Mouse (Mus musculus): ENCODE data around the gene Olfr1298. TPM values are rescaled to one million over a fixed set of nuclear protein-coding genes. Genes with fewer than 3 reads are reported as not detected.

The Olfr1298 gene
- not detected for total RNA-seq (2021)
- long read RNA-seq, experiment 1 = 0 reads
- long read RNA-seq, experiment 2 = 0 reads

DNA sequence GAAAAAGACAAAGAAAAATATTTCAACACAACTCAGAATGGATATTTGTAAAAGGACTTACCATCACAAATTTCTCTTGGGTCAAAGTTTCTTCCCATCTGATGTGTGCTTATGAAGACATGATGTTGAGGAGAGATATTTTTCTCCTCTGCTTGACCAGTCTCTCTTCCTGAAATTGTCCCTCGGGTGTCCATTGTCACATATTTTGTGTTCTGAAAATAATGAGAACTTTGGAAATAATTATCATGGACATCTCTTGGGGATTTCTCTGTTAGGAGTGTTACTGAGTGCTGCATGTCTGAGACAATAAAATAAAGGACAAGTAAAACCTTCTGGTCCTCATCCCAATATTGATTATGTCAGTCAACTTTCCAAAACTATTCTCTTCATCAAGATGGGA, at the start of gene Olfr1298:
TSS of gene Olfr1298 (minus strand) at position 101 of the 400 bp plus-strand sequence.
- DNase-seq = no peak

DNA sequence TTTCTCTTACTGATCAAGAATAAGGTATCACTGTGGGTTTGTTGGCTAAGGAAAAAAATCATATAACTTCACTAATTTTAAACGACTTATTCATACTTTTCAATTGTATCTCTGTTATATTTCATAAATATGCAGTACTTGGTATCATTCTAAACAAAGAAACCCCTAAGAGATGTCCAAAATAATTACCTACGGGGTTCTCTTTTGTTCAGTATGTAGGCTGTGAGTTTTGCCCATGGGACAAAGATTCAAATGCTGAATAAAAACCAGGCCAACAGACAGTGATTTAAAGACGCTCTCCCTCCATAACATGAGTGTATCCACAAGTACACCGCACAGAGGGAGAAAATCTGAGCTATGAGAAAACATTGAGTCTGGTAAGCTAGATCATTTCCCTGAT, 12.1 kb upstream of the Olfr1298 start, which contains the start of gene Olfr1299:
TSS of gene Olfr1299 (plus strand) at position 301 of the 400 bp plus-strand sequence.
- no peak for DNase-seq

DNA sequence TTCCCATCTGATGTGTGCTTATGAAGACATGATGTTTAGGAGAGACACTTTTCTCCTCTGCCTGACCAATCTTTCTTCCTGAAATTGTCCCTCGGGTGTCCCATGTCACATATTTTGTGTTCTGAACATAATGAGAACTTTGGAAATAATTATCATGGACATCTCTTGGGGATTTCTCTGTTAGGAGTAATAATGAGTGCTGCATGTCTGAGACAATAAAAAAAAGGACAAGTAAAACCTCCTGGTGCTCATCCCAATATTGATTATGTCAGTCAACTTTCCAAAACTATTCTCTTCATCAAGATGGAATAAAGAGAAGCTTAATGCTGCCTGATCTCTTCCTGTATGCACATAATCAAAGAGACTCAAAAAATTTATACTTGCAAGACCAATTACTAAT, 22.6 kb downstream of the Olfr1298 start, which contains the start of gene Olfr1297:
TSS of gene Olfr1297 (minus strand) at position 101 of the 400 bp plus-strand sequence.
- DNase-seq = no peak

Other genes with a start within 250 kb of the Olfr1298 start
- gene Olfr1286, start 226.1 kb downstream of the Olfr1298 start, total RNA-seq (2021) = not detected
- gene Olfr1287, start 200.1 kb downstream of the Olfr1298 start, total RNA-seq (2021) = not detected
- gene Olfr1288, start 175.1 kb downstream of the Olfr1298 start, total RNA-seq (2021) = not detected
- not detected for gene Olfr1289, start 168.4 kb downstream of the Olfr1298 start, total RNA-seq (2021)
- not detected for gene Olfr1290, start 155.4 kb downstream of the Olfr1298 start, total RNA-seq (2021)
- not detected for gene Olfr1291-ps1, start 152.0 kb downstream of the Olfr1298 start, total RNA-seq (2021)
- gene Olfr1293-ps, start 124.0 kb downstream of the Olfr1298 start, total RNA-seq (2021) = not detected
- not detected for gene Olfr1294, start 108.9 kb downstream of the Olfr1298 start, total RNA-seq (2021)
- gene Olfr1295, start 79.5 kb downstream of the Olfr1298 start, total RNA-seq (2021) = not detected
- gene Olfr1297, start 22.7 kb downstream of the Olfr1298 start, total RNA-seq (2021) = not detected
- gene Olfr1299, start 12.2 kb upstream of the Olfr1298 start, total RNA-seq (2021) = not detected
- not detected for gene Olfr1301, start 101.8 kb upstream of the Olfr1298 start, total RNA-seq (2021)
- not detected for gene Olfr1302, start 128.2 kb upstream of the Olfr1298 start, total RNA-seq (2021)
- gene Olfr1303, start 171.1 kb upstream of the Olfr1298 start, total RNA-seq (2021) = not detected
- gene Olfr1305, start 227.9 kb upstream of the Olfr1298 start, total RNA-seq (2021) = not detected